Mouse (Mus musculus): ENCODE data around the gene Sh3bp2. TPM values are rescaled to one million over a fixed set of nuclear protein-coding genes. Genes with fewer than 3 reads are reported as not detected.
"Not testable (repeated sequence)": the region's sequence is repeated elsewhere in the genome, so short reads cannot be mapped to it uniquely, and the experiment has no call there.

Sh3bp2 gene
- polyA plus RNA-seq, 1 experiment from 2014 or later: 4.9 TPM

GRCm38 (mm10) chr5:34591388-34592004, 65.9 kb downstream of the Sh3bp2 start:
- H3K9me3 ChIP-seq: no peaks in the 10 kb centered on the region
- no peak for ATAC-seq (ENCODE audit: extremely low read depth, insufficient number of reproducible peaks, low FRiP score, low TSS enrichment)
- WGBS: 82% methylated on average over 5 of the region's 5 CpGs
- peaks cover 27% of the 10 kb centered on the region for H3K36me3 ChIP-seq
- H3K4me2 ChIP-seq: no peak overlapping the region
- H3K27me3 ChIP-seq (replicated peaks): no peaks in the 10 kb centered on the region
- no peak overlapping the region for H3K4me3 ChIP-seq
- no peak overlapping the region; the same call in 1 of the 2 replicates for H3K27ac ChIP-seq (replicated peaks)
- no peak overlapping the region for H3K9ac ChIP-seq
- peaks cover 43% of the 10 kb centered on the region for H3K4me1 ChIP-seq

GRCm38 (mm10) chr5:34592224-34592623, 66.6 kb downstream of the Sh3bp2 start:
- H3K27ac ChIP-seq (replicated peaks); ATAC-seq (ENCODE audit: extremely low read depth, insufficient number of reproducible peaks, low FRiP score, low TSS enrichment); H3K4me2 ChIP-seq; H3K27me3 ChIP-seq (replicated peaks); H3K4me3 ChIP-seq; H3K9ac ChIP-seq; H3K9me3 ChIP-seq: not testable (repeated sequence)
- 88% methylated on average over 5 of the region's 5 CpGs for WGBS
- Histone ChIP-seq H3K4me1 (peaks cover 38% of the 10 kb centered on the region), H3K36me3 (peaks cover 29% of the 10 kb centered on the region)

GRCm38 (mm10) chr5:34592666-34593065, 67.0 kb downstream of the Sh3bp2 start:
- Histone ChIP-seq H3K4me3 (no peak overlapping the region), H3K4me1 (peaks cover 33% of the 10 kb centered on the region), H3K27me3 (replicated peaks) (no peaks in the 10 kb centered on the region), H3K36me3 (peaks cover 32% of the 10 kb centered on the region), H3K9me3 (no peaks in the 10 kb centered on the region), H3K27ac (replicated peaks) (no peak overlapping the region), H3K4me2 (no peak overlapping the region), H3K9ac (no peak overlapping the region)
- 92% methylated on average over 6 of the region's 6 CpGs for WGBS
- ATAC-seq (ENCODE audit: extremely low read depth, insufficient number of reproducible peaks, low FRiP score, low TSS enrichment): no peak

GRCm38 (mm10) chr5:34593202-34593727, 67.6 kb downstream of the Sh3bp2 start:
- WGBS: 93% methylated on average over 9 of the region's 9 CpGs
- no peak overlapping the region for H3K9ac ChIP-seq
- H3K27ac ChIP-seq (replicated peaks): no peak overlapping the region
- H3K36me3 ChIP-seq: peaks cover 38% of the 10 kb centered on the region
- peaks cover 29% of the 10 kb centered on the region for H3K4me1 ChIP-seq
- H3K4me3 ChIP-seq: no peak overlapping the region
- no peaks in the 10 kb centered on the region for H3K9me3 ChIP-seq
- no peaks in the 10 kb centered on the region for H3K27me3 ChIP-seq (replicated peaks)
- ATAC-seq (ENCODE audit: extremely low read depth, insufficient number of reproducible peaks, low FRiP score, low TSS enrichment): no peak
- H3K4me2 ChIP-seq: no peak overlapping the region

GRCm38 (mm10) chr5:34604576-34604975, 78.9 kb downstream of the Sh3bp2 start:
- no peaks in the 10 kb centered on the region for H3K27me3 ChIP-seq (replicated peaks)
- no peak overlapping the region for H3K9ac ChIP-seq
- H3K4me2 ChIP-seq: no peak overlapping the region
- no peak overlapping the region for H3K4me3 ChIP-seq
- no peaks in the 10 kb centered on the region for H3K9me3 ChIP-seq
- no peak for ATAC-seq (ENCODE audit: extremely low read depth, insufficient number of reproducible peaks, low FRiP score, low TSS enrichment)
- H3K36me3 ChIP-seq: peaks cover 87% of the 10 kb centered on the region
- WGBS: 83% methylated on average over 5 of the region's 5 CpGs
- H3K4me1 ChIP-seq: peaks cover 6% of the 10 kb centered on the region
- no peak overlapping the region for H3K27ac ChIP-seq (replicated peaks)

GRCm38 (mm10) chr5:34607100-34607880, 81.7 kb downstream of the Sh3bp2 start:
- Histone ChIP-seq H3K36me3 (peaks cover 92% of the 10 kb centered on the region), H3K4me3 (no peak overlapping the region), H3K27me3 (replicated peaks) (no peaks in the 10 kb centered on the region), H3K9ac (no peak overlapping the region), H3K4me1 (peaks cover 6% of the 10 kb centered on the region), H3K27ac (replicated peaks) (no peak overlapping the region), H3K9me3 (no peaks in the 10 kb centered on the region), H3K4me2 (no peak overlapping the region)
- WGBS: 80% methylated on average over 8 of the region's 8 CpGs
- no peak for ATAC-seq (ENCODE audit: extremely low read depth, insufficient number of reproducible peaks, low FRiP score, low TSS enrichment)

- 47% methylated on average over 3 of the region's 3 CpGs for WGBS
- Histone ChIP-seq H3K4me1 (peaks cover 6% of the 10 kb centered on the region), H3K27ac (replicated peaks) (no peak overlapping the region), H3K36me3 (peaks cover 90% of the 10 kb centered on the region), H3K4me2 (no peak overlapping the region), H3K9me3 (no peaks in the 10 kb centered on the region), H3K9ac (no peak overlapping the region), H3K27me3 (replicated peaks) (no peaks in the 10 kb centered on the region), H3K4me3 (no peak overlapping the region)
- no peak for ATAC-seq (ENCODE audit: extremely low read depth, insufficient number of reproducible peaks, low FRiP score, low TSS enrichment)
Measured at GRCm38 (mm10) chr5:34608226-34608625, 82.6 kb downstream of the Sh3bp2 start.

GRCm38 (mm10) chr5:34609966-34610365, 84.3 kb downstream of the Sh3bp2 start:
- peaks cover 94% of the 10 kb centered on the region for H3K36me3 ChIP-seq
- no peak overlapping the region for H3K4me3 ChIP-seq

More at GRCm38 (mm10) chr5:34609966-34610365, 84.3 kb downstream of the Sh3bp2 start:
- Histone ChIP-seq H3K9ac (no peak overlapping the region), H3K27ac (replicated peaks) (no peak overlapping the region), H3K27me3 (replicated peaks) (no peaks in the 10 kb centered on the region), H3K9me3 (no peaks in the 10 kb centered on the region), H3K4me1 (peaks cover 6% of the 10 kb centered on the region), H3K4me2 (no peak overlapping the region)
- no peak for ATAC-seq (ENCODE audit: extremely low read depth, insufficient number of reproducible peaks, low FRiP score, low TSS enrichment)
- WGBS: 89% methylated on average over 4 of the region's 4 CpGs

Small RNAs within 50 kb of the gene (microRNA-seq; reads per million reads assigned to microRNA genes)
- 2.7 reads per million, percentile 7 among the genes with 10 or more reads in this experiment for gene Mir7036b

Other genes starting within 250 kb of the Sh3bp2 start
- gene Zfyve28, start 237.4 kb upstream of the Sh3bp2 start, polyA plus RNA-seq (2015; fragmentation: Nextera tagmentation; extraction: Ambion mirVana): 0.07 and 0.19 TPM in 2 replicates
- not detected in 2 replicates for gene Cfap99, start 237.2 kb upstream of the Sh3bp2 start, polyA plus RNA-seq (2015; fragmentation: Nextera tagmentation; extraction: Ambion mirVana)
- gene Rnf4, start 189.5 kb upstream of the Sh3bp2 start, polyA plus RNA-seq (2015; fragmentation: Nextera tagmentation; extraction: Ambion mirVana): 109 and 110 TPM in 2 replicates
- gene Fam193a, start 155.9 kb upstream of the Sh3bp2 start, polyA plus RNA-seq (2015; fragmentation: Nextera tagmentation; extraction: Ambion mirVana): 7.5 and 7.8 TPM in 2 replicates
- 14.6 and 18.8 TPM in 2 replicates for gene Tnip2, start 11.8 kb upstream of the Sh3bp2 start, polyA plus RNA-seq (2015; fragmentation: Nextera tagmentation; extraction: Ambion mirVana)
- 143 and 144 TPM in 2 replicates for gene Add1, start 47.8 kb downstream of the Sh3bp2 start, polyA plus RNA-seq (2015; fragmentation: Nextera tagmentation; extraction: Ambion mirVana)
- gene Mfsd10, start 111.4 kb downstream of the Sh3bp2 start, polyA plus RNA-seq (2015; fragmentation: Nextera tagmentation; extraction: Ambion mirVana): 75.1 and 78.4 TPM in 2 replicates
- gene Nop14, start 134.3 kb downstream of the Sh3bp2 start, polyA plus RNA-seq (2015; fragmentation: Nextera tagmentation; extraction: Ambion mirVana): 15.3 and 16.6 TPM in 2 replicates
- gene Grk4, start 134.5 kb downstream of the Sh3bp2 start, polyA plus RNA-seq (2015; fragmentation: Nextera tagmentation; extraction: Ambion mirVana): 2.4 and 3.5 TPM in 2 replicates
- gene Htt, start 235.9 kb downstream of the Sh3bp2 start, polyA plus RNA-seq (2015; fragmentation: Nextera tagmentation; extraction: Ambion mirVana): 7.9 and 8.4 TPM in 2 replicates